Mouse (Mus musculus) retina, postnatal 7 days (tissue): ENCODE measurements around the gene Fam129c.

Source experiments
- DNase-seq: peaks from one replicate; pipeline ENCODE4 v3.0.0-alpha.2; 2012; ENCODE audit warnings: low read depth, low spot score

The Fam129c gene

DNA sequence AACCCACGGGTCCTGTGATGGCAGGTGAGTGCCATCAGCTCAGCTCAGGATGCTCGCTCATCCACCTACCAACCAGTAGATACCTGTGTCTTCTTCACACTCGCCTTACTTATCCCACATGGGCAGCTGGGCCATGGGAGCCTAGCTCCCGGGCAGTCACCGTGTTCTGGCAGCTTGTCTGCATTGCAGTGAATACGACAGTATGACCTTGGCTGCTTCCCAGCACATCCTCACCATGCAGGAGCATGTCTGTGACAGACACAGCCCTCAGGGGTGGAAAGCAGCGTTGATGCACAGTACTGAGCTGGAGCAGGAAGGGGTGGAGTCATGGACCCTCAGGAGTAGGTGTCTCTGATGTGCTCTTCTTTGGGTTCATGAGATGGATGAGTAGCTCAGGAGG, 23.0 kb upstream of the Fam129c start:
- DNase-seq: no peak

DNA sequence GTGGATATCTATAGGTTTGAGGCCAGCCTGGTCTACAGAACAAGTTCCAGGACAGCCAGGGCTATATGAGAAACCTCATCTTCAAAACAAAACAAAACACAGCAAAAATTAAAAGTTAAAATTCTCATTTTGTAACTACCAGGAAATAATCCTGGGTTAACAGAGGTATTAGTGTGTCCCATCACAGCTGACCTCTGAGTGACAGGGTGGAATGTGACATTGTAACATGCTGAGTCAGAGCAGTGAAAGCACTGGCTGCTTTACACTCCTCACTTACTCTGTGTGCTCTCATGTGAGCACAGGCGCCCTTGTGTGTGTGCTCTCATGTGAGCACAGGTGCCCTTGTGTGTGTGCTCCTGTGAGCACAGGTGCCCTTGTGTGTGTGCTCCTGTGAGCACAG, 22.4 kb upstream of the Fam129c start:
- no peak for DNase-seq

DNA sequence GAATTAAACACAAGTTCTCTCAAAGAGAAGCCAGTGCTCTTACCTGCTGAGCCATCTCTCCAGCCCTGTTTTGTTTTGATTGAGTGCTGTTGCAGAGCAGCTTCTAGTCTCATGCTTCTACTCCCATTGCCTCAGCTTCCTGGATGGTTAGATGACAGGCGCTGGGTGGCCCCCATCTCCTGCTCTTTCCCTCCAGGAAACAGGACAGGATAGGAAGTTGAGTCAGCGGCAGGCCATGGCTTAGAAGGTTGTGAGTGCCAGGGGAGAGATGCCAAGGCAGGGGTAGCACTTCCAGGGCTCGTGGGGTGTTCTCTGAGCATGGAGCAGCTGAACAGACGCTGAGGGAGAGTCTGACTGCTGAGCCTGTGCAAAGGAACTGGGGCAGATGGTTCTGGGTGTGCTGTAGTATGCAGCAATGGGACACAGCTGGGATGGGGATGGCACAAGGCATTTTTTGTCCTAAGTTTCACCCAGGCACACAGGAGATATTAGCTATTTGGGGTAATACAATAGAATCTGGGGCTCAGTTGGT, 19.5 kb upstream of the Fam129c start:
- no peak for DNase-seq

DNA sequence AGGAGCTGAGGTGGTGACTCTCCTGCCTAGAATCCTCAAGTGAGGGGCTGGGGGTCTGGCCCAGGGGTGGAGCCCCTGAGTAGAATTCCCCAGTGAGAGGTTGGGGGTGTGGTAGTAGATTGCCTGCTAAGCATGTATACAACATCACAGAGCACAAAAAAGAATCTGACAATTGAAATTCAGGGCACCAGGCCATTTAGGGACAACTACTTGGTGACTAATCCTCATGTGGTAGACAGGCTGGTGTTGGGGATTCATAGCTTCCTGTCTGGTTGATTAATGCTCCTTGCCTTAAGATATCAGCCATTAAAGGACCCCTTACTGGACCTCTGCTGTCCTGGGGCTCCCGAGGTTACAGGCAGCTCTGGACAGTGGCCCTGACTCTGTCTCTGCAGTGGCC, 18.4 kb upstream of the Fam129c start:
- DNase-seq: no peak

DNA sequence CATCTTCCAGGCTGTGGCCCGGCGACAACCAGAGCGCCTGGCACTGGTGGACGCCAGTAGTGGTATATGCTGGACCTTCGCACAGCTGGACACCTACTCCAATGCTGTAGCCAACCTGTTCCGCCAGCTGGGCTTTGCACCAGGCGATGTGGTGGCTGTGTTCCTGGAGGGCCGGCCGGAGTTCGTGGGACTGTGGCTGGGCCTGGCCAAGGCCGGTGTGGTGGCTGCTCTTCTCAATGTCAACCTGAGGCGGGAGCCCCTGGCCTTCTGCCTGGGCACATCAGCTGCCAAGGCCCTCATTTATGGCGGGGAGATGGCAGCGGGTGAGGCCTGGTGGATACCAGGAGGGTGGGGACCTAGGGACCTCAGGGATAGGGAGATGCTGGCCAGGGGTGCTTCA, 18.0 kb upstream of the Fam129c start:
- no peak for DNase-seq

DNA sequence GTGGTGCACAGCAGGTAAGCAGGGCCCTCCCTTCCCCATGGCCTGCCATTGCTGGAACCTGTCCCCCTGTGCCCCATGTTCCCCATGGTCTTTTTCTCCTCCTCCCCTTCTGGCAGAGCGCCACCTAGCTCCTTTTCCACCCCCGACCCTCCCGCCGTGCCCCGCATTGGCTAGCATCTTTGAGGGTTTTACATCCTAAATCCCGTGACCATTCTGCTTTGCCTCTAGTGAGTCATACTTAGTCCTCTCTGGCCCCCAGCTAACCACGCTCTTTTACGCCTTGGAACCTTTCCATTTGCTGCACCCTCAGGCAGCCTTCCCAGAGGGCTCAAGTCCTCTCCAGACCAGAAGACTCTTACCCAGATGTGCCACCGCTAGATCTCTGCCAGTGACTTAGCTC, 17.2 kb upstream of the Fam129c start:
- no peak for DNase-seq

DNA sequence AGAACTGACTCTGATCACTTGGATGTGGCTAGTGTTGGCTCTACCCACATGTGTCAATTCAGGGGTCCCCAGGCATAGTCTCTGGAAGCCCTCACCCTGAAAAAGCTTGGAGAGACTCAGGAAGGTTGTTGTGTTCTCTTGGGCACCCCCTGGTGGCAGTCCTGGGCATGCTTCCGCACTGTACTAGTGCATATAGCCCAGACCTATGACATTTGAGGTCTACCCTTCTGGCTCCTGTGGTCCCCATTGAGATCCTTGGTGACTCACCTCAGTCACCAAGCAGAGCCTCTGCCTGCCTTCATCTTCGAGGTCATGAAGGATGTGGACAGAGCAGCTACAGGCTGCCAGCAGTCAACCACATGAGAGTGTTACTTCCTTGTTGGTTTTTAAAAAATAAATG, 10.6 kb upstream of the Fam129c start:
- DNase-seq: no peak

DNA sequence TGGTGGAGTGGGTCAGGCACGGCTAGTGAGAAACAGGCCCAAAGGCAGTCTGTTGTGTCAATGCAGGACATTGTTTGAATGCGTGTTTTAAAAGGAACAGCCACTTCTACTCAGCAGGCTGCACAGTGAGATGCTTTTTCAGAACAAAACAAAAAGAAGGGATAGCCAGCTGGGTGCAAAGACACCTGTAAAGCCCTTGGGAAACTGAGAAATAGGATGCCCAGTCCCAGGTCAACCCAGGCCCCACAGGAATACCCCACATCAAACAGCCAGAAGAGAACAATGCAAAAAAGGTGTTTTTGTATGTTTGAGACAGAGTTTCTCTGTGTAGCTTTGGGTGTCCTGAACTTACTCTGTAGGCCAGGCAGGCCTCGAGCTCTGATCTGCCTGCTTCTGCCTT, 8.7 kb upstream of the Fam129c start:
- no peak for DNase-seq

DNA sequence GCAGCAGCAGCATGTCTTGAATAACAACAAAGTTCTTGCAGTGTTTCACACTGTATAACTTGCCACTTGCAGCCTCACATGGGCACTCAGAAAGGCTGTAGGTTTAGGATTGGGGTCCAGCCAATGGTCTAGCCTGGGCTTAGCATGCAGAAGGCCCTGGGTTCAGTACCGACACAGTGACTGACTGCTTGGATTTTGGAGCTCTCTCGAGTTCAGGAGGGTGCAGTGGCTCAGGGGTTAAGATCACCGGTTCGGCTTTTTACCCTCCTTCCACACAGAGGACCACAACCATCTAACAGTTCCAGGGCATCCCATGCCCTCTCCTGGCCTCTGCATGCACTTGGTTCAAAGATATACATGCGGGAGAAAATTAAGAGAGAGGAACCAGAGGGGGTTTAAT, 6.4 kb upstream of the Fam129c start:
- no peak for DNase-seq

DNA sequence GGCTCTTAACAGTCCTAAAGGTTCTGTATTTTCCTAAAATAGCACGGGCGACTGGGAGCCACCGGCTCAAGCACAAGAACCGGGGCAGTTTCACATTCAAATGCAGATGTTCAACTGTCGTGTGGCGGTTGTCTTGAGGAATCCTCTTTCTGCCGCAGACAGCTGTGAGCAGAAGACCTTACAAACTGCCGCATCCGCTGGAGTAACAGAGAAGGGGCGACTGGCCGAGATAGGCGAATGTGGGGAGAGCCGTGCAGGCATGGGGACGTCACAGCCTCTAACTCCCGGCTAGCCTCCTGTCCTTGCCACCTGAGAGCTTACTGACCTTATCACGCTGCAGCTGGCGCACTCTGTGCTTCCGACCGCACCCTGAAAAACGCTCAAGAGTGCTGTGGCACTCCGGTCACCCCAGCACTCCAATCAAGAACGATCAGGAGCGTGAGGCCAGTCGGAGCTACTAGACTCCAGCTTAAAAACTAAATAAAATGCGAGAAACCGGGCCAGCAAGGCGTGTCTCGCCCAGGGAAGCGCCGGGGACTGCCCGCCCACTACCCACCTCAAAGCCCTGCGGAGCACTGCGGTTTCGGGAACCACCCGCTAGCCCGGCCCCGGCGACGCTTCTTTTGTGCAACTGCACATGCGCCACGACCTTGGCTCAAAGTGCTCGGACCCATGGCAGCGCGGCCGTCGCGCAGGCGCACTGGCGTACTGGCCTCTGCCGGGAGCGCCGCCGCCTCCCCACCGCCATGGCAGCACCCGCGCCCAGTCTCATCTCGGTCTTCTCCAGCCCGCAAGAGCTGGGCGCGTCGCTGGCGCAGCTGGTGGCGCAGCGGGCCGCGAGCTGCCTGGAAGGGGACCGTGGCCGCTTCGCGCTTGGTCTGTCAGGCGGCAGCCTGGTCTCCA, 5.7 kb upstream of the Fam129c start, which contains the start of gene Pgls:
TSS of gene Pgls (plus strand) at position 706 of the 903 bp plus-strand sequence.
- DNase-seq: peak; percentile 91

DNA sequence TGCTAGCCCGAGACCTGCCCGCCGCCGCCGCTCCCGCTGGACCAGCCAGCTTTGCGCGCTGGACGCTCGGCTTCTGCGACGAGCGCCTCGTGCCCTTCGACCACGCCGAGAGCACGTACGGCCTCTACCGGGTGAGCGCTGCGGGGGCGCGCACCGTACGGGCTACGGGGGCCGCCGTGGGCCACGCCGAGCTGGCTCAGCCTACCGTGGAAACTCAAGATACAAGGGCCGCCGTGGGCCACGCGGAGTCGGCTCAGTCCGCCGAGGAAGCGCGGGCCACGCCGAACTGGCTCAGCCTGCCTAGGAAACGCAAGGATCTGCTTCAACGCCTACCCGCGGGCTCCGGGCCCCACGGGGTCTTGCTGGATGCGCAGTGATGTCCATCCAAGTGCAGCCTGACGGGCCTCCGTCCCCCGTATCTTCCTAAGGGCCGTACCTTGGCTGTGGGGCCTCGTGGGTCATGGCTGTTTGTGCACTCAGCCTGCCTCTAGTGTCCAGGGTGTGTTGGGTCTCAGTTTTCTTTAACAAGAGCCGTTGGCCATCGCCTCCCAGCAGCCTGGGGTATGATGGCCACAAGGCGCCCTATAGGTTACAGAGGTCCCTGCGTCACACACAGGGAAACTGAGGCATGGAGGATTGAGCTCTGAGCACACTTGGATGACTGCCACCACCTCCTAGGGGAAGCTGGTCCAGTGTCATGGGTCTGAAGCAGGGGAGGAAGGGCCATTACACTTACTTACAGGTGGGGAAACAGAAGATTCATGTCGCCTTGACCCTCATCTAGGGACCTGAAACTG, 4.9 kb upstream of the Fam129c start:
- no peak for DNase-seq

DNA sequence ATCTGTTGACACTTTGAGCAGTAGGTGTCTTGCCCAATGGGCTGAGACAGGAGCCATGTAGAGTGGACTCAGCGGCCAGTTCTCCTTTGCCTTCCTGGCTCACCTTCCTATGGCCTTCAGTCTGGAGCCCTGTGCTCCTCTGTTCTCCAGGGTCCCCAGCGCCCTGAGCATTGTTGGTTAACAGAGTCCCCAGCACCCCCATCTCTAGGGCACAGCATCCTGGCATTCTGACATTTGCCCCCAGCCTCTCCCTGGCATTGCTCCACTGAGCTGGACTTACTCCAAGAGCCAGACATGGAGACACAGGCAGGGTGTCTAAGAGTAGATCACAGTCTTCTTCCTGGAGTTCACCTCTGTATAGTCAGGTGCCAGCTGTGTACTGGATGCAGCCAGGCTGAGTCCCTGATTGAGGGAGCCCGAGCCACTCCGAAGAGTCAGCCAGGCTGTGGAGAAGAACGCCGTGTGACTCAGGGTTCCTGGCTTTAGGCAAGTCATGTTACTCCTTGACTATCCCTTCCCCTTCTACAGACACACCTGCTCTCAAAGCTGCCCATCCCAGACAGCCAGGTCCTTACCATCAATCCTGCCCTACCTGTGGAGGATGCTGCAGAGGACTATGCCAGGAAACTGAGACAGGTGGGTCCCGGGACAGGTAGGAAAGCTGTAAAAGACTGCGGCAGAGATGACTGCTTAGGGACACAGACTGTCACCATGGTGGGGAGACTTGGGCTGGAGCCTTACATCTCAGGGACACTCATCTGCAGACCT, 3.7 kb upstream of the Fam129c start:
- no peak for DNase-seq

DNA sequence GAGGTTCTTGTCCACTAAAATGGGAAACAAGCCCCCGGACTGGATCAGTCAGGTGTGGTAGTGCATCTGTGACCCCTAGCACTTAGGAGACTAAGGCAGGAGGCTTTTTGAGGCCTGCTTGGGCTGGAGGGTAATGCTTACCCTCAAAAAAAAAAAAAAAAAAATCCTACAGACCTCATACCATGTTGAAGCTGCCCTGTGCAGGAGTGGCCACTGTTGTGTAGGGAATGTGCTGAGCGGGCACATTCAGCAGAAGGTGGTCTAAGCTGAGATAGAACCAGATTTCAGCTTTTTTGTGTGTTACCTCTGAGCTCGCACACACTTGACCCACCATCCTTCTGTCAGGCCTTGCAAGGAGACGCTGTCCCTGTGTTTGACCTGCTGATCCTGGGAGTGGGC, 3.1 kb upstream of the Fam129c start:
- DNase-seq: no peak

DNA sequence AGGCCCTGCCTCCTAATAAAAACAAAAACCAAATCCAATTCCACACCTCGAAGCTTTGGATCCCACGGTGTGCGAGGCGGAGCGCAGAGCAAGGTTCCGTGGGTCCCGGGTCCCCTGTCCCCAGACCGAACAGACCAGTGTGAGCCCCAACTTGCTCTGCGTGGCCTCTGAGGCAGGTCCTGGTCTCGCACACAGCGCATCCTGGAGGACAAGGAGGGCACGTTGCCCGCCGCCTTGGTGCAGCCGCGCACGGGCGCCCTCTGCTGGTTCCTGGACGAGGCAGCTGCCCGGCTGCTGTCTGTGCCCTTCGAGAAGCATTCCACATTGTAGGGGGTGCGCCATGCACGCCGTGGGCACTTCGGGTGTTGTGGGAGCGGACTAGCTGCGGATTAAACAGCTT, 1.6 kb upstream of the Fam129c start:
- peak; percentile 79 for DNase-seq

DNA sequence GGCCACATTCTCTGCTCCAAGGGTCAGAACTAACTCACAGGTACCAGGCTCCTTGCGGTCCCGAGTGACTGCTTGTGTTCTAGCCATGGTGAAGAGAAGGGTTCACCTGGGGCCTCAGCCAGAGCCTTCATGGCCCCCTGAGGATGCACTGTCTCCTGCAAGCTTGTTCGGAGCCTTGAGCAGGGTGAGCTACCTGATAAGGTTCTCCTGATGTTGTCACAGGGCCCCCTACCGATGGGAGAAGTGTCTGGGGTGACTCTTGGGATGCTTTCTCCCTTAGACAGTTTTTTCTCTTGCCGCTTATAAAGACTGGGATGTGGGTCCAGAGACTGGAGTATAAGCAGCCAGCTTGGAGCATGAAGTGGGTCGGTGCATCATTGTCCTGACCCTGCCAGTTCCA, 1.1 kb upstream of the Fam129c start:
- DNase-seq: no peak

DNA sequence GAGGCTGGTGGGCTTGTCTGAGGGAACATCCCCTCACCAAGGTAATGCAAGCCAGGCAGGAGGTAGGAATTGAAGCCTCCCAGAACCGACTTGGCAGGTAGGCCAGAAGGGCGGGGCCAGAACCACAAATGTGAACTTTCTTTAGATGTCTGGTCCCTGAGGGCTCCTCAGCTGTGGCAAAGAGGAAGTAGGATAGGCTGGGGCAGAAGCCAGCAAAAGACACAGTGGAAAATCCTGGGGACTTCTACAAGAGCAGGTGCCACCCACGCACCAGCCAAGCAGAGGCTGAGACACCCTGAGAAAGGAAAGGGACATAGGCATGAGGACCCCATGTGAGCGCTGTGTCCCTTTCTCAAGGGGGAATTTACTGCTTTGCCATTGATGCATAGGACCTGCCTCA, 650 bp upstream of the Fam129c start:
- no peak for DNase-seq

DNA sequence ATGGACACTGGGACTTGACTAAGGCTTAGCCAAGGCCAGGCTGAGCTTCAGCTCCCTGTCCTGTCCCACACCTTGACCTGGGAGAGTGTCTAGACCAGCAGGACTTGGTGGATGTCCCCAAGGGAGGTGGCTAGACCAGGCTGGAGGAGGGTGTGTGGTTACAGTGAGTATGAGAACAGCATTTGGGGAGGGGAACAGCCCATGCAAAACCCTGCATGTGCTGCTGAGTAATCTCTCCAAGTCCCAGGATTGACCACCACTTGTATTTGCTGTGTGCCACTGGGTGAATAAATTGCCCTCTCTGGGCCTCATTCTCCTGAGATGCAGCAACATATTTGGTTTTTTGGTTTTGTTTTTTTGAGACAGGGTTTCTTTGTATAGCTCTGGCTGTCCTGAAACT, 927 bp downstream of the Fam129c start:
- DNase-seq: no peak

DNA sequence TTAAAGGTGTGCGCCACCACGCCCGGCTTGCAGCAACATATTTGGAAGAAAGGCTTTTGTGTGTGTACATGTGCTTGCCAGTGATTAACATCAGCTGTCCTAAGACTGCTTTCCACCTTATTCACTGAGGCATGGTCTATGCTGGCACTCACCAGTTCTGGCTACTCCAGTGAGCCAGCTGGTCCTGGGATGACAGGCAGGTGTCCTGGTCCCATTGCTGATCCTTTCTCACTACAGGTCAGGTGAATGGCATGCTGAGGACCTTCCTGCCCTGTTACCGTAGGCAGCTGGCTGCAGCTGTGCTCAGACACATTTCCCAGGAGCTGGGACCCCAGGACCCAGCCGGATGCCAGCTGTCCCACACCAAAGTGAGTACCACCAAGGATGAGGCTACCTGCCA, 1.4 kb downstream of the Fam129c start:
- DNase-seq: no peak

DNA sequence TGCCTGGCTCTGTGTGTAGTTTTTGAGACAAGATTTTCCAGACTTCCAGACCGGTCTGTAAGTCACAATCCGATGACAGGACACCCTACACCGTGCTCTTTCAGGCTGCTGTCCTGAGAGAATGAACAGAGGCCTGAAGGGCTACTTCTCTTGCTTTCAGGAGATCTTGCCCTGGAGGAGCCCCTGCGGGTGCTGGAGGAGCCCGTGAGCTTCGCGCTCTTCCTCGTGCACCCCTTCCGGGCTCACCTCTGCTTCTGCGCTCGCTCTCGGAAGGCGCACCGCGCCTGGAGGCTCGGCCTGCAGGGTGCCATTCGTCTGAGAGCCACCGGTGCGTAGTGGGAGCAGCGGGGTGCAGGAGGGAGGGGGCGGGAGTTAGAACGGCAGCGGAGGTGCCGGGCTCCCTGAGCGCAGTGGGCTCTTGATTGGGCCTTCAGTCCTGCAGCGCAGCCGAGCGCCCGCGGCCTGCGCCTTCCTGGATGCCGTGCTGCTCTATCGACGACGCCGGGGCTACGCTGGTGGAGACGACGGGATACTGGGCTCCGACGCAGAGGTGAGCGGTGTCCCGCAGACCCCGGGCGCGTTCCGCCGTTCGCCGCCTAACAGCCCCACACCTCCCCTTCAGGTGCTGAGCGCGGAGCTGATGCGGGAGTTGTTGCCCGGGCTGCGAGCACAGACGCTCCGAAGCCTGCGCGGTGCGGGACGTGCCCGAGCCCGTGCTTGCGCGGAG, 4.7 kb downstream of the Fam129c start:
- no peak for DNase-seq

DNA sequence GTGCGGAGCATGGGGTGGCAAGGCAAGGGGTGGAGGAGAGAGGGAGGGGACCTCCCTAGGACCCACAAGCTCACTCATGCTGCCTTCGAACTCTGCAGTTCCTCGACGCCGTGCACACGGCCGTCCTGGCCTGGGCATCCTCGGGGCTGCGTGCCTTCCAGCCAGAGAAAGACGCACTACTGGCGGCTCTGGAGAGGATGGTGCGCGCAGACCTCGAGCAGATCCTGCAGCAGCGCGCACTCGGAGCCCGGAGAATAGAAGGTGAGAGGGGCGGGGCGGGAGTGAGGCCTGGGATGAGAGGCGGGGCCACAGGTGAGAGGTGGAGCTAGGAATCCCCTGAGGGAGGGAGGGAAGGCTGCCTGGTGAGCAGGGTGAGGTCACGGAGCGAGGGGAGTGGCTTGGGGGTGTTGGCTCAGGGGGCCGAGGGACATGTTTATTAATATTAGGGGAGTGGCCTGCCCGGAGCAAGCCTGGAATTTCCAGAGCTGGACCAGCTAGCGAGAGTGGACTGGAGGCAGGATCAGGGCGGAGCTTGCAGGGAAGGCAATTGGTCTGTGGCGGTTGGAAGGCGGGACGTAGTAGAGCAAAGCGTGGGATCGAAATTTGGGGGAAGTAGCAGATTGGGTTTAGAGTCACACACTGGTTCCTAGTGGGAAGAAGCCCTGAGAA, 5.4 kb downstream of the Fam129c start:
- peak; percentile 60 for DNase-seq

DNA sequence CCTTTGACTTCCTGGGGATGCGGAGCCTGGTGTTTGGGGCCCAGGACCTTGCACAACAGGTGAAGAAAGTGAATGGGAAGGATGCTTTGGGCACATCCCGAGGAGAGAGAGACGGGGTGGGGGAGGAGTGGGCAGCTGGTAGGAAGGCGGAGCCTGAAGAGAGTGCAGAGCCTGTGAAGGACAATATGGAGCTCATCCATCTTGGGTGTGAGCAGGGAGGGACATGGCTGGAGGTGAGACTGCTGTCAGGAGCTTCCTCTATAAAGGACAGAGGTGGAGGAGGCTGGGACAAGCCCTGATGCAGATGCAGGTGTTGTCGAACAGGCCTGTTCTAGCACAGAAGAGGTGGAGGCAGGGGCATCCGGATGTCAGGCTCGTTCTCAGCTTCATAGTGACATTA, 6.6 kb downstream of the Fam129c start:
- DNase-seq: no peak
